Mouse (Mus musculus) adipocyte (in vitro differentiated cells): ENCODE measurements around the gene Mpdz.
A peak's percentile ranks its signal among the peaks of the same experiment; 100 is the strongest.

Source experiments
- DNase-seq: peaks from one replicate; pipeline ENCODE4 v3.0.0-alpha.2; 2016; ENCODE audit warnings: low spot score

Mpdz gene

GRCm38 (mm10) chr4:81392869-81393268, 49.7 kb downstream of the Mpdz start:
- DNase-seq, result no peak

GRCm38 (mm10) chr4:81389263-81389662, 53.4 kb downstream of the Mpdz start:
- DNase-seq, result no peak

GRCm38 (mm10) chr4:81387644-81388043, 55.0 kb downstream of the Mpdz start:
- no peak for DNase-seq

- DNase-seq, result no peak
These were observed 70.3 kb downstream of the Mpdz start for GRCm38 (mm10) chr4:81372355-81372754.

GRCm38 (mm10) chr4:81351368-81351767, 91.2 kb downstream of the Mpdz start:
- DNase-seq, result no peak

GRCm38 (mm10) chr4:81348646-81349045, 94.0 kb downstream of the Mpdz start:
- DNase-seq, result no peak

GRCm38 (mm10) chr4:81345141-81345540, 97.5 kb downstream of the Mpdz start:
- DNase-seq, result no peak

GRCm38 (mm10) chr4:81333628-81333991, 109.0 kb downstream of the Mpdz start:
- DNase-seq, result no peak

- DNase-seq, result no peak
These were observed 109.6 kb downstream of the Mpdz start for GRCm38 (mm10) chr4:81332901-81333627.

- no peak for DNase-seq
These were observed 110.2 kb downstream of the Mpdz start for GRCm38 (mm10) chr4:81332439-81332841.

- DNase-seq, result no peak
These were observed 114.9 kb downstream of the Mpdz start for GRCm38 (mm10) chr4:81327694-81328093.

GRCm38 (mm10) chr4:81323853-81324252, 118.8 kb downstream of the Mpdz start:
- no peak for DNase-seq

- no peak for DNase-seq
These were observed 120.4 kb downstream of the Mpdz start for GRCm38 (mm10) chr4:81322232-81322631.

GRCm38 (mm10) chr4:81314618-81315017, 128.0 kb downstream of the Mpdz start:
- DNase-seq, result no peak

- DNase-seq, result peak; percentile 82
These were observed 129.4 kb downstream of the Mpdz start for GRCm38 (mm10) chr4:81313246-81313645.

GRCm38 (mm10) chr4:81310168-81310474, 132.5 kb downstream of the Mpdz start:
- peak; percentile 84 for DNase-seq

- no peak for DNase-seq
These were observed 133.0 kb downstream of the Mpdz start for GRCm38 (mm10) chr4:81309473-81310167.

GRCm38 (mm10) chr4:81307596-81308265, 134.9 kb downstream of the Mpdz start:
- no peak for DNase-seq

- DNase-seq, result no peak
These were observed 140.6 kb downstream of the Mpdz start for GRCm38 (mm10) chr4:81302056-81302455.

GRCm38 (mm10) chr4:81298384-81298783, 144.2 kb downstream of the Mpdz start:
- DNase-seq, result no peak

GRCm38 (mm10) chr4:81293309-81293708, 149.3 kb downstream of the Mpdz start:
- no peak for DNase-seq

GRCm38 (mm10) chr4:81285564-81285963, 157.1 kb downstream of the Mpdz start:
- no peak for DNase-seq

GRCm38 (mm10) chr4:81283611-81284010, 159.0 kb downstream of the Mpdz start:
- DNase-seq, result peak; percentile 93
